Mouse (Mus musculus): ENCODE measurements around the gene Gpr162. TPM values are rescaled to one million over a fixed set of nuclear protein-coding genes. Genes with fewer than 3 reads are reported as not detected.
A peak's percentile ranks its signal among the peaks of the same experiment; 100 is the strongest.

Gpr162 gene
- total RNA-seq, 2 experiments from 2014 or later = 231 to 248 TPM

- intact Hi-C loops (cut with DNase I) = loop anchor here (5.0 kb wide), 1 partner anchor 224 kb away; no protein-coding TSS in a partner anchor
- H3K4me3 ChIP-seq = peak overlapping the region; percentile 58
- TF ChIP-seq CTCF (IDR thresholded peaks at IDR 0.05) = no peak
- H3K27ac ChIP-seq = peak overlapping the region; percentile 92; the same call in 1 of the 2 replicates
- DNase-seq (ENCODE audit: extremely low spot score in 1 of 2, low spot score in 2 of 2) = peak in 1 of 2 experiments; percentile 24
Measured at GRCm38 (mm10) chr6:124857840-124858530, 5.8 kb downstream of the Gpr162 start.

DNA sequence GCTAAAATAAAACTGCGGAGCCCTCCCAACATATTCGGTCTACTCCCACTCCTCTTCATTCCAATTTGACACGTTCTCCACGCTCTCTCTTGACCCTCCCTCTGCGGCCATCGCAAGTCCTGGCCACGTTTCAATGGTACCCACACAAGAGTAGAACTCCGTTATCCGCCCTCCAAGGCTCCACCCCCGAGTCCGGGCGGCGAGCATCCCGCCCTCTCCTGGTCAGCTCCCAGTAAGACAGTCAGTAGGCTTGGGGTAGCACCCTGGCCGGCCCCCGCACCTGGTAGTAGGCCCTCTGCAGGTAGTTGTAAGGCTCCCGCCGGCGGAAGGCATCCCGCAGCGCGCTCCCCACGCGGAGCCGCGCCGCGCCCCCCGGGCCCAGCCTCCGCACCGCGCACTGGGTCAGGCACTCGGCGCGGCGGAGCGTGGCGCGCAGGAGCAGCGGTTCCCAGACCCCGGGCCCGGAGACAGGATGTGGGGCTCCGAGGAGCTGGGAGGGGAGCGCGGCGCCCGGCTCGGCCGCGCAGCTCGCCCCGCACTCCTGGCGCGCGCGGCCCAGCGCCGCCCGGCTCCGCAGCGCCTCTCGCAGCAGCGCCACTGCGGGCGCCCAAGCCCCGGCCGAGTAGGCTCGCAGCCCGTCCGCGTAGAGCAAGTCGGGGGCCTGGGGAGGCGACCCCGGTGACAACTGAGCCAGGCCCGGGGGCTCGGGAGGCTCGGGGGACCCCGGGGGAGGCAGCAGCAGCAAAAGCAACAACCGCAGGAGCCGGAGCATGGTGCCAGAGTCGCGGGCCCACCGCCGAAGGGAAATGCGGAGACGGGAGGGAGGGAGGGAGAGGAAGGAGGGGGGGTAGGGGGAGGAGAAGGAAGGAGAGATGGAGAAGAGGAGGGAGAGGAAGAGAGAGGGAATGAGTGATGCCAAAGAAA lies 6.6 kb downstream of the Gpr162 start, which contains the start of gene P3h3:
Gene P3h3 (minus strand): TSS at position 837 of the 924 bp plus-strand sequence.
- intact Hi-C loops (cut with DNase I) = loop anchor here (5.0 kb wide), 1 partner anchor 225 kb away; no protein-coding TSS in a partner anchor
- H3K27ac ChIP-seq = peak within 1 kb of the TSS; percentile 92
- peak; percentile 74 for TF ChIP-seq CTCF (IDR thresholded peaks at IDR 0.05)
- DNase-seq (ENCODE audit: extremely low spot score in 1 of 2, low spot score in 2 of 2) = peak; percentile 85 to 86
- peak within 1 kb of the TSS; percentile 58 for H3K4me3 ChIP-seq

- no peak for TF ChIP-seq CTCF (IDR thresholded peaks at IDR 0.05)
- intact Hi-C loops (cut with DNase I) = loop anchor here (5.0 kb wide), 1 partner anchor 226 kb away; no protein-coding TSS in a partner anchor
- peak; percentile 38 to 51 for DNase-seq (ENCODE audit: extremely low spot score in 1 of 2, low spot score in 2 of 2)
- H3K27ac ChIP-seq = peak overlapping the region; percentile 48; the same call in 1 of the 2 replicates
- peak overlapping the region; percentile 58 for H3K4me3 ChIP-seq
Measured at GRCm38 (mm10) chr6:124856321-124856720, 7.5 kb downstream of the Gpr162 start.

DNA sequence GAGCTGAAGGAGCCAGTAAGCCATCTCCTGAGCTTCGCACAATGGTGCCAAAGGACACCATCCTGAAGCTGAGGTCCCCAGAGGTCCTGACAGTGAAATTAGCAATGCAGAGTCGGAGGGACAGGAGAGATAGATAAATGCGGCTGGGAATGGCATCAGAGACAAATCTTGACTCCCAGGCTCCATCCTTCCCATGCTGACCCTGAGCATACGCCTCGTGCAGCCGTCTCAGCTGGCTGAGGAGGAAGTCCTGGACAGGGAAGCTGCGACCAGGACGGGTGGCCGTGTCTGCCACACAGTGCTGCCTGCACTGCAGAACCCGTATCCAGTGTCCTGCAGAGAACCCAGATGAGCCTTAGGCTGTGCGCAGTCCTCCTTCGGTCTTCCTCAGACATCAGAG lies 9.1 kb downstream of the Gpr162 start:
- no peak for TF ChIP-seq CTCF (IDR thresholded peaks at IDR 0.05)
- Histone ChIP-seq H3K27ac (no peak overlapping the region), H3K4me3 (no peak overlapping the region)
- DNase-seq (ENCODE audit: extremely low spot score in 1 of 2, low spot score in 2 of 2) = no peak
- intact Hi-C loops (cut with DNase I) = loop anchor here (5.0 kb wide), 1 partner anchor 228 kb away; no protein-coding TSS in a partner anchor

- TF ChIP-seq CTCF (IDR thresholded peaks at IDR 0.05) = no peak
- H3K27ac ChIP-seq = no peak overlapping the region
- no peak overlapping the region for H3K4me3 ChIP-seq
- intact Hi-C loops (cut with DNase I) = no loop called here
- no peak for DNase-seq (ENCODE audit: extremely low spot score in 1 of 2, low spot score in 2 of 2)
Measured at GRCm38 (mm10) chr6:124850535-124850934, 13.2 kb downstream of the Gpr162 start.

GRCm38 (mm10) chr6:124847305-124847704 lies 16.5 kb downstream of the Gpr162 start:
- peak; percentile 87 to 94 for DNase-seq (ENCODE audit: extremely low spot score in 1 of 2, low spot score in 2 of 2)
- intact Hi-C loops (cut with DNase I) = no loop called here
- Histone ChIP-seq H3K27ac (no peak overlapping the region), H3K4me3 (no peak overlapping the region)
- TF ChIP-seq CTCF (IDR thresholded peaks at IDR 0.05) = peak; percentile 99

DNA sequence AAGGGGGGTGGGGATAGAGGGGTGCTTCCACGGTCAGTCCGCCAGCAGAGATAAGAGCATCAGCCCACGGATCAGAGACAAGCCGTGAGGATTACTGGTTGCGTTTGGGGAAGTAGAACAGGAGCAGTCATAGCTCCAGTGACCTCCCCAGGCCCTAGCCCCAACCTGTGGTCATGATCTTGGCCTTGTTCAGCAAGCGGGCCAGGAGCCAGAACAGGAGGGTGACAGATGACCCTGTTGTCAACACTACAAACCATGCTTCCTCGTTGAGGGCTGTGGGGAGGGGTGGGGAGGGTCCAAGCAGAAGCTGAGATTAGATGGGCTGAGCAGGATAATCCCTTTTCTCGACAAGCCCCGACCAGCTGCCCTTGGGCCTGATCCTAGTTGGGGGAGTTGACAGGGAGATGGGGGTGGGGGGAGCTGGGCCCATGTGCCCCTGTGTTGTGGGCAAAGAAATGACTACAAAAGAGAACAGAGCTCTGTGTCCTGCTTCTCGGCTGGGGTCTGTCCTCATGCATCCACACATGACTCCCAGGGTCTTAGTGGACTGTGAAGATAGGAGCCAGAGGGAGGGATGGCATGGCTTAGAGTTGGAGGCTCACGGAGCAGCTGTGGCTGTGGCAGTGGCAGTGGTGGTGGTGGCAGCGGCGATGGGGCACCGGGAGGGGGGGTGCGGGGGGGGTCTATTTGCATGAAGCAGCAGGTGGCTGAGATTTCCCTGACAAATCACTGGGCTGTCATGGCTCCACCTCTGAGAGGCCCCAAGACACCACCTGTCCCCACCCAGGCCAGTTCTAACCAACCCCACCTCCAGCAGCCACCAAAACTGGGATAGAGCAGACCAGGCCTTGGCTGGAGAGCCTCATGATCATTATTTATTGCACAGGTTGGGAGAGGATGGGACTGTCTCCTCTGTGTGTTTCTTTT lies 23.3 kb downstream of the Gpr162 start, which contains the start of gene Gnb3:
Gene Gnb3 (minus strand): TSS at position 35 of the 927 bp plus-strand sequence.
- Histone ChIP-seq H3K4me3 (no peak within 1 kb of the TSS), H3K27ac (no peak within 1 kb of the TSS)
- no peak for DNase-seq (ENCODE audit: extremely low spot score in 1 of 2, low spot score in 2 of 2)
- intact Hi-C loops (cut with DNase I) = no loop called here
- TF ChIP-seq CTCF (IDR thresholded peaks at IDR 0.05) = no peak

DNA sequence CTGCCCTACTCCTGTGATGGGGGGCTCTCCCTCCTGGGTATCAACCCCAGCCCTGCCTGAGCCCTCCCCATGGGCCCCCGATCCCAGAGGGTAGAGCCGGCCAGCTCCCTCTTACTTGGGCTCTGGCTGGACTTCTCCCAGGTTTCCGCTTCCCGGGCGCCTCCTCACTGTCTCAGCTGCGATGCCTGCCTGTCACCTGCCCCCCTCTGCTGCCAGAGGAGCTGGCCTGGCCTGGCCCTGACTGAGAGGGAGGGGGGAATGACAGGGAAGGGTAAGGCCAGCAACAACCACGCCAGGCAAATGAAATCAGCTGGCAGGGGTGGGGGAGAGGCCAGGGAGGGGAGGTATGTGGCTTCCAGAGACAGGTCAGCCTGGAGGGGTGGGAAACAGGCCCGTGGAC lies 24.0 kb downstream of the Gpr162 start:
- intact Hi-C loops (cut with DNase I) = no loop called here
- DNase-seq (ENCODE audit: extremely low spot score in 1 of 2, low spot score in 2 of 2) = no peak
- TF ChIP-seq CTCF (IDR thresholded peaks at IDR 0.05) = no peak
- no peak overlapping the region for H3K4me3 ChIP-seq
- H3K27ac ChIP-seq = no peak overlapping the region

- TF ChIP-seq CTCF (IDR thresholded peaks at IDR 0.05) = no peak
- Histone ChIP-seq H3K4me3 (no peak overlapping the region), H3K27ac (no peak overlapping the region)
- intact Hi-C loops (cut with DNase I) = no loop called here
- DNase-seq (ENCODE audit: extremely low spot score in 1 of 2, low spot score in 2 of 2) = no peak
Measured at GRCm38 (mm10) chr6:124836411-124836810, 27.4 kb downstream of the Gpr162 start.

DNA sequence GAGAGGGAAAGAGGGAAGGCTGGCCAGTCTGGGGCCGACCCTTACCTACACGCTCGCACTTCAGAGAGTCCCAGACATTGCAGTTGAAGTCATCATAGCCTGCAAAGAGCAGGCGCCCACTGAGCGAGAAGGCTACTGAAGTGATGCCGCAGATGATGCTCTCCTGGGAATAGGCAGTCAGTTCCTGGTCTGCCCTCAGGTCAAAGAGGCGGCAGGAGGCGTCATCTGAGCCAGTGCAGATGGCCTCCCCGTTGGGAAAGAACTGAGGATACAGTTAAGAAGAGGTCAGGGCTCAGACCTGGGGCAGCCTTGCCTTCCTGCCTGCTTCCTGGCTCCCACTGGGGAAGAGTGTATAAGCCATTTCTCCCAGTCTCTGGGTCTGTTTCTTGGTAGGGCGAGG lies 28.3 kb downstream of the Gpr162 start:
- TF ChIP-seq CTCF (IDR thresholded peaks at IDR 0.05) = no peak
- Histone ChIP-seq H3K4me3 (no peak overlapping the region), H3K27ac (no peak overlapping the region)
- intact Hi-C loops (cut with DNase I) = no loop called here
- no peak for DNase-seq (ENCODE audit: extremely low spot score in 1 of 2, low spot score in 2 of 2)
